Mouse (Mus musculus) right cerebral cortex, postnatal 4 days (tissue): Measurements from ENCODE around the gene Ephb2.

Experiments
- DNase-seq: peaks from one replicate; pipeline ENCODE4 v3.0.0-alpha.2; 2022

Ephb2 gene

DNA sequence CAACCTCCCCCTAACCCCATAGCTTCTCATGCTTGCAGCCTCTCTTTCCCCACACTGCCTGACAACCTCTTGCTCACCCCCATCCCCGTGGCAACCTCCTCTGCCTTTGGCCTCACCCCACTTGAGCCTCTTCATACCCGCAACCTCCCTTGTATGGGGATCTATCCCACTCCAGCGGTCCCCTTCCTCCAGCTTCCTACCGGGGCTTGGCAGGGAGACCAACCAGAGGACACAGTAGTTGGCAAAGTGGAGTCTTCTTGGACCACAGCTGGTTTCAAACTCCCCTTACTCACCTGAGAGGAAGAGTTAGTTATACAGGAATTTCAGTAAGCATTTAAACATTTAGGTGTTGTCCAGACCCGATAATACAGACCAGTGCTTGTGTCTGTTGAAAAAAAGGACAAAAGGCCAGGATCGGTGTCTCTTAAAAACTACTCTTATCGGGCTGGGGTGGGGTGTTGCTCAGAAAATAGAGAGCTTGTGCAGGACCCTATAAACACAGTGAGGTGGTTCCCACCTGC is 197.5 kb downstream of the Ephb2 start:
- DNase-seq, result no peak

DNA sequence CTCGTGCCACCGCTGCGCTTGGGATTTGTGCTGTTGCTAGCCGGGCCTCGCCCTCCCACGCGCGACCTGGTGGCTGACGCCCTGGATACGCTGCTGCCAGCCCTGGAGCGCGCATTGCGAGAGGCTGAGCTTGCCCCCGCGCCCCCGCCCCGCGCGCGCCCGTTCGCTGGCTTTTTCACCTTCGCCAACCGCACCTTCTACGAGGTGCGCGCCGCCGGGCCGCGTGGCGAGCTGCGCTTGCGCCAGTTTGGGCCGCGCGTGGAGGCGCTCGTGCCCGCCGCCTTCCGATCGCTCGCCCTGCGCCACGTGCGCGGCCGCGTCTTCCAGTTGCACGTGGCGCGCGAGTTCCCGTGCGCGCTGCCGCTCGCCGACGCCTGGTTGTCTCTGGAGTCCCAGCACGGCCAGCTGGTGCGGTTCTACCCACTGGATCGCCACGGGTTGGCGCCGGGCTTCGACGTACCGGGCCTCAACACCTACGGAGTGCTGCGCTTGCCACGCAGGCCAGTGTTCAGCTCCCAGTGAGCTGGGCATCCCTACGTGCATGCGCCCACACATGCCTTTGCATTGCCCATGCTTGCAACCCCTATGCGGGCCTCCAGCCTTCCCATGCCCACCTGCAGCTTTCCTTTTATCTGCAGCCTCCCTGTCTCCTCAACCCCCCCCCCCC is 198.1 kb downstream of the Ephb2 start:
- peak; percentile 84 for DNase-seq

DNA sequence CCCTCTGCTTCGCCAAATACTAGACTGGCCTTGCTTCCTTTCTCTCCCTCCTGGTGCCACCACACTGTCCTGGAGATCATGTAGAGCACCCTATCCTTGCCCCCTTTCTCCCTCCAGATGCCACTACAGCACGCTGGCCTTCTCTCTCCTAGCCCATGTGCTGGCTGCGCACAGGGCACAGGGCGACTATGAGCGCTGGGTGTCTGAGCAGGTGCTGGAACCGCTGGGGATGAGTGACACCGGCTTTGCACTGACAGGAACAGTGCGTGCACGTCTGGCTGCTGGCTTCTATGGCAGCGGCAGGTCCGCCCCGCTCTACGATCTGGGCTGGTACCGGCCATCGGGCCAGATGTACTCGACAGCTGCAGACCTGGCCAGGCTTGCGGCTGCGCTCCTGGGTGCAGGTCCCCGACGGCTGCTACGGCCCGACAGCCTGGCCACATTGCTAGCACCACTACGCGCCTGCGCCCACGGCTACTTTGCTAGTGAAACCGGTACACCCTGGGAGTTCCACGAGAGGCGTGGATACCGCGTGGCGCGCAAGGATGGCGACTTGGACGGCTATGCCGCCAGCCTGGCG is 198.7 kb downstream of the Ephb2 start:
- DNase-seq, result no peak

DNA sequence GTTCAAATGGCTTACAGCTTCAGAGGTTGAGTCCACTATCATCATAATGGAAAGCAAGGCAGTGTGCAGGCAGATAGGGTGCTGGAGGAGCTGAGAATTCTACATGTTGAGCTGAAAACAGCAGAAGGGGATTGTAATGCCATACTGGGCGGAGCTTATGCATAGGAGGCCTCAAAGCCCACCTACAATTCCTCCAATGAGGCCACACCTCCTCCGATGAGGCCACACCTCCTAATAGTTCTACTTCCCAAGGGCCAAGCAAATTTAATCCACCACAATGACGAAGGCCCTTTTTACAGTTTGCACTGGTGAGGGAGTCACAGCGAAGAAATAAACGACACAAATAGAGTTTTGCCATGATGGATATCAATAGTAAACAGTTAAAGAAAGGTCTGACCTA is 199.3 kb downstream of the Ephb2 start:
- DNase-seq, result no peak

DNA sequence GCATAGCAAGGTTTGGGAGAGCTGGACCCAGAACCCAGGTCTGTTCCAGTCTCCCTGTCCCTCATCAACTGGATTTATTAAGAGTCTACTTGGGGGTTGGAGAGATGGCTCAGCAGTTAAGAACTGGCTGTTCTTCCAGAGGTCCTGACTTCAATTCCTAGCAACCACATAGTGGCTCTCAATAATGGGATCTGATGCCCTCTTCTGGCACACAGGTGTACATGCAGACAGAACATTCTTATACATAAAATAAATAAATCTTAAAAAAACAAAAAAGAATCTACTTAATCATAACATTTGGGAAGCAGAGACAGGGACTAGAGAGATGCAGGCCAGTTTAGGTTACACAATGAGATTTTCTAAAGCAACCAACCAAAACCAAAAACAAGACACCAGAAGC is 199.8 kb downstream of the Ephb2 start:
- DNase-seq, result no peak

DNA sequence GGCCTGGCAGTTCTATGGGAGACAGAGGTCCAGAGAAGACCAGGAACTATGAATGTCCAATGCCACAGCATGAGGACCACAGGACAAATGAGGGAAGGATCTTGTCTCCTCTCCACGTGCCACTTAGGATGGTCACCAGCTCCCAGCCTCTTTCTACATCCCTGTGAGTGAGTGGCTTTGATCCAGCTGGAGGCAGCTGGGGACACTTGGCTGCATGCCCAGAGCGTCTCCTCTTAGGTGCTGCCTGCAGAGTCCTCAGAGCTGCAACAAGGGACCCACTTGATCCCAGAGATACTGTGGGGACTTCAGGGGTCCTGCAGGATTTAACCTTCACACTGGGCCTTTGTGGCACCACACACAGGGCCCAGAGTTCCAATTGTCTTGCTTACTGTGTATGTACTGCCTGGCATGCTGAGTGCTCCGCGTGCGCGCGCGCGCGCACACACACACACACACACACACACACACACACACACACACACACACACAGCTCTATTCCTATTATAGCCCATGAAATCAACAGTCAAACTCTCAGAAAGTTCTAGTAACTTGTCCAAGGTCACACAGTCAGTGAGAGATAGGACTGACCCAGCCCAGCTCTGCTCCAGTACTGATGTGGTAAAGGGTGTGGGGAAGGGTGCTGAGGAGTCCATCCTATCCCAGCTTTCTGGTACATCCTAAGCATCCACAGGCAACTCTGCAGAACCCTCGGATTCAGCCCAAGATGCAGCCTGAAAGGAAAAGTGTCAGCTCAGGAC is 204.4 kb downstream of the Ephb2 start:
- peak; percentile 66 for DNase-seq

DNA sequence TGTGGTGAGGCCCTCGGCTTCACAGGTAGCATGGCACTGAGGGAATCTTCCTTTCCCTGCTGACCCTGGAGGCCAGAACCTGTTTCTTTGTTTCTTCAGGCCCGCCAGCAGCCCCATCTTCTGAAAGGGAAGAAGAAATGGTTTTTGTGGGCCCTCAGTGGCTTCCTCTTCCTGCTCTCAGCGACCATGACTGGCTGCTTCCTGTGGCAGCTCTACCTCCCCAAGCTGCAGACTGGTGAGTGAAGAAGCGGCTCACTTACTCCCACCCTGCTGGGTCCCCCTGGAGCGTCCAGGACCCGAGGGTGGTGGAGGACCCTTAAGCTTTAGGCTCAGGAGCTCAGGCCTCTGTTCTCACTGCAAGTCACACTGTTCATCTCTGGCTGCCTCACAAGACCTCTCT is 209.2 kb downstream of the Ephb2 start:
- DNase-seq, result no peak

DNA sequence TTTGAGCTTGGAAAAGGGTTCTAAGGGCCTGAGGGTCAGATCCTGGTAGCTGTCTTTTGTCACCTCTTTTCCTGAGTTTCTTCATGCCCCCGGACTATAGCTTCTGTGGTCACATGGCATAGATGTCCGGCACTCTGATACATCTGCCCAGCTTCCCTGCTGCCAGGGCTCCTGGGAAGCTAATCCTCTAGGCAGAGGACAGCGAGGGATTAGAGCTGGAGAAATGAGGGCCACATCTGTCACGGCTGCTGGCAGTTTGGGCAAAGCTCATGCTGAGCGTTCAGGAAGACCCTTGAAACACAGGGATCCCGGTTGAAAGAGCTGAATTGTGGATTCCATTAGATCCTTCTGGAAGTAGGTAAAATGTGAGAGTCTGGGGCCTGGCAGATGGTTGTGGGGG is 213.4 kb downstream of the Ephb2 start, which contains the start of gene Lactbl1:
Lactbl1 (plus strand) TSS at position 234 of the 400 bp plus-strand sequence.
- DNase-seq, result no peak

DNA sequence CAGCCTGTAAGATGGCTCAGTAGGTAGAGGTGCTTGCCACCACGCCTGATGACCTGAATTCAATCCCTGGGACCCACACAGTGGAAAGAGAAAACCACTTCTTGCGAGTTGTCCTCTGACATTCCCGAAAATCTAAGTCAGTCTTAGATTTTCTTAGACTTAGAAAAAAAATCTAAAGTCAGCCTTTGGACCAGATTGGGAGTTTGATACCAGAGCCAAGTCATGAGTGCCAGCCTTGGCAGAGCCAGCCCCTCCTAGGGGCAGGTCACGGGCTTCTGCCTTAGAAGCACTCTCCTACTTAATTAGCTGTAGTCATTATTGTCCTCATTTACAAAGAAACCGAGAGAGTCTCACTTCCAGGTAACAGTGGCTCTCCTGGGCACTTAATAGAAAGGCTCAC is 213.8 kb downstream of the Ephb2 start:
- no peak for DNase-seq

DNA sequence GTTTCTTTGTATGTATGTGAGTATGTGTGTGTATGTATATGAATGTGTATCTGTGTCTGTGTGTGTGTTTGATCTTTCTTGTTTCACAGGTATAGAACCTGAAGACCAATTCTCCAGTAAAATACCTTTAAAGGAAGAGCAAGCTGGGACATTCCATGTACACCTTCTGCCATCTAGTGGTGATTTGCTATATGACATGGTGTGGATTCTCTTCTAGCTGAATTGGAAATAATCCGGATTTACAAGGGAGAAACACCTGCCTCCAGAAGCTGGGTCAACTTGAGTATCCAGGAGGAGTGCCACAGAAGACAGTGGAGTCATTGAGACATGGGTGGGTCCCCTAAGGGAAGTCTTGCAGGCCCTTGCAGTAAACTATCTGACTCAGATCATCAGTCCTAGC is 214.5 kb downstream of the Ephb2 start:
- DNase-seq, result no peak

DNA sequence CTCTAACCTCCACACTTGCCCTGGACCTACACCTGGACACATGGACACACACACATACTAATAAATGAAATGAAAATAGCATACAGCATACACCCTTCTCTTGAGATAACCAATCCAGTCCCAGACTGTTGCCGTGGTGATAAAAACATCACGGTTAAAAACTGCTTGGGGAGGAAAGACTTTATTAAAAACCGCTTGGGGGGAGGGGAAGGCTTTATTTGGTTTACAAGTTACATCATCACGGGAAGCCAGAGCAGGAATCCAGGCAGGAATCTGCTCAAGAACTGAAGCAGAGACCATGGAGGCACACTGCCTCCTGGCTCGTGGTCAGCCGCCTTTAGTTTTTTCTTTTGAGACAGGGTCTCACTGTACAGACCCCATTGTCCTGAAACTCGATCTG is 222.1 kb downstream of the Ephb2 start:
- DNase-seq, result no peak

DNA sequence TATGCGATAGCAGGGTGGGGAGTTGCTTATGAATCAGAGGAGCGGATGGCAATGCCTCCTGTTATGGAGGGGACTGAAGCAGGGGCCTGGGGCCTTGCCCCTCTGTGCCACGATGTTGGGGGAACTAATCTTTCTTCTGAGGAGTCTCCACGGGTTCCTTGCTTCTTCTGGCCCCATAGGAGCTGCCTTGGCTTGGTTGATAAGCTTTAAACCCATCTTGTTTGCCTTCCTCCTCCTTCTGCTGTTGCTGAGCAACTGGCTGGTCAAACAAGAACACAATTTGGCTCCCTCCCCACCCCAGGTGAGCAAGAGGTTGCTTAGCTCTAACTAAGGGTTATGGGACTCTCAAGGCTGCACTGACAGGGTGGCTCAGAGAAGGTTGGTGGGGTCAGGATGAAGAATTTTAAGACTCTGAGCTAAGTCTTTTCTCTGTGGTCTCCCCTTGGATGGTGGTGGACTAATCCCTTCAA is 225.4 kb downstream of the Ephb2 start, which contains the start of gene Tex46:
Tex46 (plus strand) TSS at position 51 of the 470 bp plus-strand sequence.
- DNase-seq, result no peak

DNA sequence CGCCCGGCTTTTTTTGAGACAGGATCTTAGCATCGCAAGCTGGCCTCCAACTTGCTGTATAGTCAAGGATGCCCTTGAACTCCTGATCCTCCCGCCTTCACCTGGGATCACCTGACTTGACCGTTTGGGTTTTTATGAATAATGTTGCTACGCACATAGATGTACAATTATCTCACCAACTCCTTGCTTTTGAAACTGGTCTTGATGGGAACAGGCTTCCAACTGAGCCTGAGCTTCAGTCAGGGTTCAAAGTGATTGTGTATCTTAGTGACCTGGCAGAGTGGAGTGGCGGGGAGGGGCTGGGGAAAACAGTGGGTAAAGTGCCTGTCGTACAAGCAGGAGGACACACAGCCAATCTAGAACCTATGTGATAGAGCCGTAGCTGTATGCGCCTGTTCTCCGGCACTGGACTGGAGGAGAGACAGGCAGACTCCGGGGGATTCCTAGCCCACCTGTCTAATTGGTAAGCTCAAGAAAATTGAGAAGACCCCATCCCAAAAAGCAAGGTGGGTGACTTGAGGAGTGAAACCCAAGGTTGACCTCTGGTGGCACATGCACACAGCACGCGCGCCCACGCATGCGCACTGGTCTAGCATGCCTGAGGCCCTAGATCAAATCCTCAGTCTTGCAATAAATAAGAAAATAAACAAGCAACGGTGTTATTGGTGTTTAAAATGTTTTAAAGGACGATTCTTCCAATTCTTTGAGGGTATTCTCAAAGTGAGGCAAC is 229.9 kb downstream of the Ephb2 start:
- no peak for DNase-seq

DNA sequence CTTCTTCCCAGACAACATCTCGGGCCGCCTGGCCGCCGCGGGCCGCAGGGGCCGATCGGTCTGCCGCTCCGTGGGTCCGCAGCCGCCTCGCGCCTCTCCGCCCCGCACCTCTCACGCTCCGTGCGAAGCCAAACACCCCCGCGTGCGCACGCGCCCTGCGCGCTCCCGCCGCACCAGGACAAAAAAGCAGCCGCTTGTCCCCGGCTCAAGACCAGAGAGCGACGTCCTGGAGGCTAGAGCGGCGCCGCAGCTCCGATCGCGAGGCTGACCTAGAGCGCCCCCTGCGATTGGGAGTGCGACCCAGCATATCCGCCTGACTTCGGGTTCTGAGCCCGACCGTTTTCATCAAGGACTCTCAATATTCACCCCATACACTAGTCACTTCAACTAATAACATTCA is 233.2 kb downstream of the Ephb2 start, which contains the start of gene Kdm1a:
Kdm1a (minus strand) TSS at position 156 of the 400 bp plus-strand sequence.
- DNase-seq, result peak; percentile 99

DNA sequence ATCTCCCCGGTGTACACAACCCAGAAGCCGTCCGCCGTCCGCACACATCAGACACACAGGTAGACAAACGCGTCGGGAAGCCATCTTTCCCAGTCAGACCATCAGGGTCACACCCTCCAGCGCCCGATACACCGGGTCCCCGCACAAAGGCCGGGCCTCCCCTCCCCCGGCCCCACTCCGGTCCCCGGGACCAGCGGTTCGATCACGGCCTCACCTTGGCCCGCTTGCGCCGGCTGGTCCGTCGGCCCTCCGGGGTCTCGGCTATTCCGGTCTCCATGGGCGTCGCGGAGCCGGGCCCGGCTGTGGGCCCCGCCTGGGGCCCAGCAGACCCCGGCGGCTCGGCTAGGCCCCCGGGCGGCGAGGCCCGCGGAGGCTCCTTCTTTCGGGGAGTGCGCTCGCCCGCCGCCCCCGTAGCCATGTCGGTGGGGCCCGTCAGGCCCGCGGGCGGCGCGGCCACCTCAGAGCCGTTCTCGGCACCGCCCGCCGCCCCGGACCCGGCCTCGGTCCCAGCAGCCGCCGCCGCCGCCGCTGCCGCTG is 233.7 kb downstream of the Ephb2 start:
- peak; percentile 38 for DNase-seq

DNA sequence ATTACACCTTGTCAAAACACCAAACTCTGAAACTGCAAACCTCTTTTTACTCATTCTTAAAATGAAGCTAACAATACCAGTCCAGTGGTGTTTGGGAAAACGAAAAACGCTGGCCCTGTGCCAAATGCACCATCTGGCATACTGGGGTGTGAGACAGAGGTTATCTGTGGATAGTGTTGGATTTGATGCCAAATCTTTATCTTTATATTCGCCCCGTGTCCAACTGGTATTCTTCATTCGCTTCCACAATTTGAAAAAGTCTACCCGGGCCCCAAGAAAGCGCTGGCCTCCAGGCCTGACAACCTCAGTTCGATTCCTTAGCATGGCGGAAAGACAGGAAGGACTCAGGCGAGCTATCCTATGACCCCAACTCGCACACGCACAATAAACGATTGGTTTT is 234.3 kb downstream of the Ephb2 start:
- peak; percentile 74 for DNase-seq

DNA sequence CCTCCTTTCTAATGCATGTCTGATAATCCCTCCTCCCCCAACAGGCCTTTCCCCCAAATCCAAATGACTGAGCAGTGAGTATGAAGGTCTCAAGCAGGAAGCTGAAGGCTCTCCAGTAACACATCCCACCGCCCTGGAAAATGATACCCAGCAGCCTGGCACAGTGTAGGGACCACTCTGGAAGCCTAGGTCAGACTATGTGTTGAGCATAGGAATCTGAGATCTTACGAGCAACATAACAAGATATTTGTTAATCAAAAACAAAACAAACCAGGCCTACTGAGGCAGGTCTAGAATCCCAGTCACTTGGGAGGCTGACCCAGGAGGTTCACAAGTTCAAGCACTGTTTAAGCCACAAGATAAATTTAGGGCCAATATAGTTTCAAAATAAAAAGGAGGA is 235.3 kb downstream of the Ephb2 start:
- DNase-seq, result no peak

DNA sequence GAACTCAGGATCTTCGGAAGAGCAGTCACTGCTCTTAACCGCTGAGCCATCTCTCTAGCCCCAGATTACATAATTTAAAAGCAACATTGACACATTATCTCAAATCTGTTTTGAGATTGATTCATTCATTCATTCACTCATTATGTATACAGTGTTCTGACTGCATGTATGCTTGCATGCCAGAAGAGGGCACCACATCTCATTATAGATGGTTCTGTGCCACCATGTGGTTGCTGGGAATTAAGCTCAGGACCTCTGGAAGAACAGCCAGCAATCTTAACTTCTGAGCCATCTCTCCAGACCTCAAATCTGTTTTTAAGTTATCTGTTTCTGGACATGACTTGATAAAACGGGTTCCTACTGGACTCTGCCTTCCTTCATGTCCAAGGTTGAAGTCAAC is 235.9 kb downstream of the Ephb2 start:
- no peak for DNase-seq

DNA sequence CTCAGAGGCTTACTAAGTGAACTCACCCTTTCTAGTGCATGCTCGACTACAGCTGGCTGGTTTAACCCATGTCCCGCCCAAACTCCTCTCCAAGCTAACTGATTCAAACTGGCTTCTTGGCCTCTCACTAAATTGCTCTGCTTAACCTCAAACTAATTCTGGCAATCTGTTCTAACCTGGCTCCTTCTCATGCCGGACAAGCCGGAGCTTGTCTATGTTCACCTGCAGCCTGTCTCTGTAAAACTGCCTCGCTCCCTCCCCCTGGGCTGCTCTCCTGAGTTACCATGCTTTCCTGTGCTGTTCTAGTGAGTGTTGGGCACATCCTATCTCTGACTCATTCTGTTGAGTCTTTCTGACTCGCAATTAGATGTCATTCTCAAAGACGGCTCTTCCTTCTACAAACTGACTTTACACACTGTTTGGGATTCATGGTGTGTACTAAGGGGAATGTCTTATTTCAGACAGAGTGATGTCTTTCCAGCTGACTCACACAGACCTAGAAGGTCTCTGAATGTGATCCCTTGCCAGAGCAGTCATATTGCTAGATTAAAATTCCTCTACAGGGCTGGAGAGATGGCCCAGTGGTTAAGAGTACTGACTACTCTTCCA is 237.4 kb downstream of the Ephb2 start:
- DNase-seq, result no peak
